Mouse (Mus musculus): ENCODE results near the gene Psme3. TPM values are rescaled to one million over a fixed set of nuclear protein-coding genes. Genes with fewer than 3 reads are reported as not detected.
"Not testable (repeated sequence)": the region's sequence is repeated elsewhere in the genome, so short reads cannot be mapped to it uniquely, and the experiment has no call there.

The Psme3 gene
- total RNA-seq, 1 experiment from 2014 or later = 74.7 TPM

DNA sequence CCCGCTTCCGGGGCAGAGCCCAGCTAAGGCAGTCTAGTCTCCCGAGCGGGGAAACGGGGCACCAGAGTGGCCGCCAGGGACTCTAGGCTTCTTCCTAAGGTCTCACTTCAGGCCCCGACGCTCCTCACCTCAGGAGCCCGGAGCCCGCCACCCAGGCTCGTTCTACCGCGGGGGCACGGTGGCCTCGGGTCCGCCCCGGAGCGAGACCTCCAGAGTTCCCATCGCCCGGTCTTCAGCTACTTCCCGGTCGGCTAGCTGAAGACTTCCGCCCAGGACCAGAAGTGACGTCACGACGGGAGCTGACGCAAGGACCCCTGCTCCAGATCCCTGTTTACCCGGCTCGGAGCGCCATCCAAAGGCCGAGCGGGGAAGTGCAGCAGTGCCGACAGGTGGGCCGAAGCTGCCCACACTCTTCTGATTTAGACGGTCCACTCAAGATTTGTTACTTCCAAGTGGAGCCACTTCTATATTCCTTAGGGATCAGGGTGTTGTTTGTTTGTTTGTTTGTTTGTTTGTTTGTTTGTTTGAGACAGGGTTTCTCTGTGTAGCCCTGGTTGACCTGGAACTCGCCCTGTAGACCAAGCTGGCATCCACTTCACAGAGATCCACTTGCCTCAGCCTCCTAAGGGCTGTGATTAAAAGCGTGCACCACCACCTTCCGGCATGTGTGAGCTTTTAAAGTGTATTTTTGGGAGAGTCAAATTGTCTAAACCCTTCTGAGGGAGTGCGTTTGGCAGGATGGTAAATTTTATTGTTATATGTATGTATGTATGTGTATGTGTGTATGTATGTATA lies 13.8 kb upstream of the Psme3 start, which contains the start of gene Becn1:
TSS of gene Becn1 (minus strand) at position 283 of the 795 bp plus-strand sequence.
- peak; percentile 98 for ATAC-seq (replicated peaks; ENCODE audit: insufficient number of reproducible peaks, low FRiP score, low TSS enrichment, poor library complexity, severe bottlenecking)

DNA sequence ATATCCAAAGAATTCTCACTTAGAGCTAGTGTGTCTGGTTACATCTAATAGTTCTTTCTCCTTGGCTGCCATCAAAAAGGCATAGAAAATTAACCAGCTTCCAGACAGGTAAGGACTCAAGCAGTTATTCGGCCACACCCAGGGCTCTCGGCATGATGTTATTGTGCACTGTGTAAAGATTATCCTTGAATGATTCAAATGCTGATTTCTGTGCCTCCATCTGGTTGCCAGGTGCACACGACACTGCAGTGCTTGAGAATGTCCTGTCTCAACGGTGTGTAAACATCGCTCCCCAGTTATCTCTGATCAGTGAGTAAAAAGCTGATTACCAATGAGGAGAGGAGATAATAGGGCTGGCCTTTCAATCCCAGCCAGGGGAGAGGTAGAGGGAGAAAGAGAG lies 8.3 kb upstream of the Psme3 start:
- ATAC-seq (replicated peaks; ENCODE audit: insufficient number of reproducible peaks, low FRiP score, low TSS enrichment, poor library complexity, severe bottlenecking) = no peak

DNA sequence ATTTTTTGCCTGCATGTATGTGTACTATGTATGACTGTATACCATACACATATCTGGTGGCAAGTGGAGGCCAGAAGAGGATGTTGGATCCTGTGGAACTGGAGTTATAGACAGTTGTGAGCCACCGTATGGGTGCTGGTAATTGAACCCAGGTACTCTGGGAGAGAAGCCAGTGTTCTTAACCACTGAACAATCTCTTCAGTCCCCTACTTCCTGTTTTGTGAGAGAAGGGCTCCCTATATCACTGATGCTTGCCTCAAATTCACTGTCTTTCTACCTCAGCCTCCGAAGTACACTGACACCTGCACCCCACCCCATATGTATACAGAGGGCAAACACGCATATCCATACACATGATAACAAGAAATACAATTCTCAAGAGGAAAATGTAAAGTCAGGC lies 4.9 kb upstream of the Psme3 start:
- no peak for ATAC-seq (replicated peaks; ENCODE audit: insufficient number of reproducible peaks, low FRiP score, low TSS enrichment, poor library complexity, severe bottlenecking)

DNA sequence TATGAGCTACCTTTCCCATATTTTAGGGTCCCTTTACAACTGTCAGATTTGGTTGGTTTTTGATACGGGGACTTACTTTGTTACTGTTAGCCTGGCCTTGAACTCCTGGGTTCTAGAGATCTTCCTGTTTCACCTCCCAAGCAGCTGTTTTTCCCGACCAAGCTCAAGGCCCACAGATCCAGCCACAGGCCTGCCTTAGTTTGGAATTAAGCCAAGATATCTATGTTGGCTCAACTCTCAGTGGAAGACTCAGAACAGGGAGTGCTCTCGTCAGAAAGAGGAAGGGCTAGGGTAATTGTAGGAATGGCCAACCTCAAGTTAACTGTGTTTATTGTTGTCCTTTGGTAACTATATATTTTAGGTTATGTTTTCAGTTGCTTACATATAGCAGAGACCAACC lies 3.9 kb upstream of the Psme3 start:
- ATAC-seq (replicated peaks; ENCODE audit: insufficient number of reproducible peaks, low FRiP score, low TSS enrichment, poor library complexity, severe bottlenecking) = no peak

DNA sequence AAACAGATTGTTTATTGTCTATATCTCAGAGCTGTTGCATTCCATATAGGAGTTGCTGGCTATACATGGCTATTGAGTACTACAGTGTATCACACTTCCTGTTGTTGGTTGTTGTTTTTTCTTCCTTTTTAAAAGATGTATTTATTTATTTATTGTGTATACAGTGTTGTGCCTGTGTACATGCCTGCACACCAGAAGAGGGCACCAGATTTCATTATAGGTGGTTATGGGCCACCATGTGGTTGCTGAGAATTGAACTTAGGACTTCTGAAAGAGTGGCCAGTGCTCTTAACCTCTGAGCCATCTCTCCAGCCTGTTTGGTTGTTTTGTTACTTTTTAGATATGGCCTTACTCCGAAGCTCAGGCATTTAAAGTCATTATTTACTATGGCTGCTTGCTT lies 1.4 kb upstream of the Psme3 start:
- ATAC-seq (replicated peaks; ENCODE audit: insufficient number of reproducible peaks, low FRiP score, low TSS enrichment, poor library complexity, severe bottlenecking) = no peak

DNA sequence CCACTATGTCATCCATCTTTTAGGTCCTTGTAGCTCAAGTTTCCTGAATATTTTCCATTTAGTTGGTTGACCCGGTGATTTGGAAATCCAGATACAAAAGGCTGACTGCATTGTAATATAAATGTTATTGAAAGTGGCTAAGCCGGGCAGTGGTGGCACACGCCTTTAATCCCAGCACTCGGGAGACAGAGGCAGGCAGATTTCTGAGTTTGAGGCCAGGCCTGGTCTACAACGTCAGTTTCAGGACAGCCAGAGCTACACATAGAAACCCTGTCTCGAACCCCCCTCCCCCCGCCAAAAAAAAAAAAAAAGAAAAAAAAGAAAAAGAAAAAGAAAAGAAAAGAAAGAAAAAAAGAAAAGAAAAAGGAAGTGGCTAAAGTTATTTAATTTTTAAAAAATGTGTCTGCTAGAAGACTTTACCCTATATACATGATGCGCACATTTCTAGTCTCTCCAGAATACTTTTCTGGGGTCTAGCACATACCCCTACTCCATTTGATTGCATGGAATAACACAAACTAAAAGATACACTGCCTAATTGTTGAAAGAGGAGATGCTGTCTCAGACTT lies 847 bp upstream of the Psme3 start:
- no peak for ATAC-seq (replicated peaks; ENCODE audit: insufficient number of reproducible peaks, low FRiP score, low TSS enrichment, poor library complexity, severe bottlenecking)

DNA sequence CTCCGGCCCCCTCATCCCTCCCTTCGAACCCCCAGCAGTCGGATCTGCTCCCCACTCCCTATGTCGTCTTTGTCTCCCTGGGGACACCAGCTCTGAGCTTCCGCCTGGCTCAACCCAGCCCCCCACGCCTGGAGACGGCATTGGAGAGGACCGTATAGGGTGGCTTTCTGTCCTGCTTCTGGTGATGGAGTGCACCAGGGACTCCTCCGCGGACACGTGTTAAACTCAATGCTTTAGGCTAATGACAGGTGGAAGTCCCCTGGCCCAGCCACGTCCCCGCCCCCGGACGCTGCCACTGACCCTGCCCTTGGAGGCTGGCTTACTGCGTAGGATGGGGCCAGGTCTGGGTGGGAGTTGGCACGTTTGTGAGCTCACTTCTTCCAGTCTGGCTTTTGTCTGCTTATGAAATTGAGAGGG lies 496 bp downstream of the Psme3 start:
- peak; percentile 12; the same call in 1 of the 2 replicates for ATAC-seq (replicated peaks; ENCODE audit: insufficient number of reproducible peaks, low FRiP score, low TSS enrichment, poor library complexity, severe bottlenecking)

DNA sequence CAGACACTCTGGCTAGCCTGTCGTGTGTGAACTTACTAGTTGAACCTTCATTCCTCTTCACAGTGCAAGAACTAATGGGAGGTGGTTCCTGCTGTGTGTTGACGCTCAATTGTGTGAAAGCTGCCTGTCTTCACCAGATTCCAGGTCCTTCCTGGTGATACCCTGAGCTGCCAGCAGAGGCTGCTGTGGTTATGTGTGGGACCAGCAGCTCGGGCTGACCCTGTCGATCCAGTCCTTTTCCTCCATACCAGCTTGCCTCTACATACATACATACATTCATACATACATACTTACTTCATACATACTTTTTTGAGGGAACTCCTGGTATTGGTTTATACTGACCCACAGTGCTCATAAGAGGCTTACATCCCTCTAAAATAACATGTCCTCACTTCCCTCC lies 7.6 kb downstream of the Psme3 start:
- no peak for ATAC-seq (replicated peaks; ENCODE audit: insufficient number of reproducible peaks, low FRiP score, low TSS enrichment, poor library complexity, severe bottlenecking)

DNA sequence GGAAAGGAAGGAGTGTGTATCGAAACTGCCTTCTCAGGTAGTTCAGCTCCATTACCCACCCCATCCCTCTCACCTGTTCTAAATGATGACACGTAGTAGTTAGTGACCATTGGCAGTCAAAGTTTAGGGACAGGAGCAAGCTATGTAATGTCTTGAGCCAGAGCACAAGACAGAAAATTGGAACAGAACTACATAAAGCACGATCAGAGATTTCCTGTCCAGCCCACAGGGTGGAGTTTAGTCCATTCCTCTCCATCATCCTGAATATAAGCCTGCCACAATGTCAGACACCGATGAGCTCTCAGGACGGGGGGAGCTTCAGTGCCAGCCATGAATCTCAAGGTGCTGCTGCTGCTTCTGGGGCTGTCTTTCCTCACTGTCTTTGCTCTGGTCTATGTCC lies 8.8 kb downstream of the Psme3 start, which contains the start of gene Aoc2:
TSS of gene Aoc2 (plus strand) at position 301 of the 400 bp plus-strand sequence.
- no peak for ATAC-seq (replicated peaks; ENCODE audit: insufficient number of reproducible peaks, low FRiP score, low TSS enrichment, poor library complexity, severe bottlenecking)

DNA sequence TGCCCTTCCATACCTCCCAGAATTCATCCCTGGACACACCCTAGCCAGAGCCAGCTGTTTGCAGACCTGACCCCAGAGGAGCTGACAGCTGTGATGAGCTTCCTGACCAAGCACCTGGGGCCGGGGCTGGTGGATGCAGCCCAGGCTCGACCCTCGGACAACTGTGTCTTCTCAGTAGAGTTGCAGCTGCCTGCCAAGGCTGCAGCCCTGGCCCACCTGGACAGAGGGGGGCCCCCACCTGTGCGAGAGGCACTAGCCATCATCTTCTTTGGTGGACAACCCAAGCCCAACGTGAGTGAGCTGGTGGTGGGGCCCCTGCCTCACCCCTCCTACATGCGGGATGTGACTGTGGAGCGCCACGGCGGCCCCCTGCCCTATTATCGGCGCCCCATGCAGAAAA lies 9.2 kb downstream of the Psme3 start:
- ATAC-seq (replicated peaks; ENCODE audit: insufficient number of reproducible peaks, low FRiP score, low TSS enrichment, poor library complexity, severe bottlenecking) = not testable (repeated sequence)

DNA sequence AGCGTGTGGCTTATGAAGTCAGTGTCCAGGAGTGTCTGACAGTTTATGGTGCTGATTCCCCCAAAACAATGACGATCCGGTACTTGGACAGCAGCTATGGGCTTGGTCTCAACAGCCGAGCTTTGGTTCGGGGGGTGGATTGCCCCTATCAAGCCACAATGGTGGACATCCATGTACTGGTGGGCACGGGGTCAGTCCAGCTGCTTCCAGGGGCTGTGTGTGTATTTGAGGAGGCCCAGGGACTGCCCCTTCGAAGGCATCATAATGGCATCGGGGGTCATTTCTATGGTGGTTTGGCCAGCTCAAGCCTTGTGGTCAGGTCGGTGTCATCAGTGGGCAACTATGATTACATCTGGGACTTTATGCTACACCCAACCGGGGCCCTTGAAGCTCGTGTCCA lies 10.1 kb downstream of the Psme3 start:
- no peak for ATAC-seq (replicated peaks; ENCODE audit: insufficient number of reproducible peaks, low FRiP score, low TSS enrichment, poor library complexity, severe bottlenecking)

DNA sequence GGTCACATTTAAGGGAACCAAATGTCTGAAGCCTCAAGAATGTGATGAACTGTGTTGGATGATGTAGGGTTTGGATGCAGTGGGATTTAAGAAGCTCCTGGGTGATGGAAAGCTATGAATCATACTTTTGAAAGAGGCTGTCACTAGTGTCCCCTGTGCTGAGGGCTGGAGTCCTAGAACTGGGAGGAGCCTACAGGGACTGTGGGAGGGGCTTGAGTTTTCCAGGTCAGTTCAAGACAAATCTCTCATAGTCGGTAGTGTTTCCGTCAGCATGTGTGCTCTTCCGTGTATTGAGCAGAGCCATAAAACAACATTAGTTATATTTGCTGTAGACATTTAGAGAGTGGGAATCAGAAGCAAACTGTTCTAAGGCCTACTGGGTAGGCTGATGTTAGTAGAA lies 11.3 kb downstream of the Psme3 start:
- ATAC-seq (replicated peaks; ENCODE audit: insufficient number of reproducible peaks, low FRiP score, low TSS enrichment, poor library complexity, severe bottlenecking) = no peak

DNA sequence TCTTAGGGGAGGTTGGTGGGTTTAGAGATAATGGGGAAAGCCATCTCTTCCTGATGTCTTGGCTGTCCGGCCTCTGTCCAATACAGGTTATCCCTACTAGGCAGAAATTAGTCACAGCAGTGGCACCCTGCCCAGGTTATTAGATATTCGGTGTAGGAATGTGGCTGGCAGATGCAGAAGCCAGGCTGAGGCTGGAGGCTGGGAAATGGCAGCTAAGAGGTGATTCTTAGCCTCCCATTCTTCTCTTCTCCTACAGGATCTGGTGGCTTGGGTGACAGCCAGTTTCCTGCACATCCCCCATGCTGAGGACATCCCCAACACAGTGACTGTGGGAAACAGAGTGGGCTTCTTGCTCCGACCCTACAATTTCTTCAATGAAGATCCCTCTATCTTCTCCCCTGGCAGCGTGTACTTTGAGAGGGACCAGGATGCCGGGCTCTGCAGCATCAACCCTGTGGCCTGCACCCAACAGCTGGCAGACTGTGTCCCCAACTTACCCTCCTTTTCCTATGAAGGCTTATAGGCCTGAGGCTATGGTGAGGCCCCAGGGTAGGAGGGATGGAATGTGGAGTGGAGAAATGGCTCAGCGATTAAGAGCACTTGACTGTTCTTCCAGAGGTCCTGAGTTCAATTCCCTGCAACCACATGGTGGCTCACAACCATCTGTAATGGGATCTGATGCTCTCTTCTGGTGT lies 13.1 kb downstream of the Psme3 start:
- no peak for ATAC-seq (replicated peaks; ENCODE audit: insufficient number of reproducible peaks, low FRiP score, low TSS enrichment, poor library complexity, severe bottlenecking)

DNA sequence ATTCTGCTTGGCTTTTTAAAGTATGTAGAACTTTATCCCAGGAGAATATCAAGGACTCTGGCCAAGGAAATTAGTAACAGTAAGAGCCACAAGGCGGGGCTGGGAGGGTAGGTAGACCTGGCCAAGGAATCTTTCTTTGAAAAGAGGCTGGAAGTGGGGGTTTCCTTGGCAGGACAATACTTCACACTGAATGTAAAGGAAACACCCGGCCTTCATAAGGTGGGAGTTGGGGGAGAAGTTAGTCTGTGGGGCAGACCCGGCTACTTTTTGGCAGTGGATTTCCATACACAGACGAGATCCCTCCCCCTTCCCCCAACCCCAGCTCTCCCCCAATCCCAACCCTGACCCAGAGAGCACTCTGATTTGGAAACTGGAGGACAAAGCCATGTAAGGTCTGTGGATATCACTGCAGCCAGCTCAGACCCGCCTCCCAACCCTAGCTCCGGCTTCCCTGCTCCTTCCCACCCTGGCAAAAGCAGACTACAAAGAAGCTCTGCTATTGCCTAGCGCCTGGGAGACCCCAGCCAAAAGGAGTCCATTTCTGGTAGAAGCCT lies 14.4 kb downstream of the Psme3 start, which contains the start of gene Aoc3:
TSS of gene Aoc3 (plus strand) at position 235 of the 554 bp plus-strand sequence.
- ATAC-seq (replicated peaks; ENCODE audit: insufficient number of reproducible peaks, low FRiP score, low TSS enrichment, poor library complexity, severe bottlenecking) = no peak

DNA sequence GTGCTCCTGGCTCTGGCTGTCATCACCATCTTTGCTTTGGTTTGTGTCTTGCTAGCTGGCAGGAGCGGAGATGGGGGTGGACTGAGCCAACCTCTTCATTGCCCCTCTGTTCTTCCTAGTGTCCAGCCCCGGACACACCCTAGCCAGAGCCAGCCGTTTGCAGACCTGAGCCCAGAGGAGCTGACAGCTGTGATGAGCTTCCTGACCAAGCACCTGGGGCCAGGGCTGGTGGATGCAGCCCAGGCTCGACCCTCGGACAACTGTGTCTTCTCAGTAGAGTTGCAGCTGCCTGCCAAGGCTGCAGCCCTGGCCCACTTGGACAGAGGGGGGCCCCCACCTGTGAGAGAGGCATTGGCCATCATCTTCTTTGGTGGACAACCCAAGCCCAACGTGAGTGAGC lies 14.9 kb downstream of the Psme3 start:
- not testable (repeated sequence) for ATAC-seq (replicated peaks; ENCODE audit: insufficient number of reproducible peaks, low FRiP score, low TSS enrichment, poor library complexity, severe bottlenecking)

DNA sequence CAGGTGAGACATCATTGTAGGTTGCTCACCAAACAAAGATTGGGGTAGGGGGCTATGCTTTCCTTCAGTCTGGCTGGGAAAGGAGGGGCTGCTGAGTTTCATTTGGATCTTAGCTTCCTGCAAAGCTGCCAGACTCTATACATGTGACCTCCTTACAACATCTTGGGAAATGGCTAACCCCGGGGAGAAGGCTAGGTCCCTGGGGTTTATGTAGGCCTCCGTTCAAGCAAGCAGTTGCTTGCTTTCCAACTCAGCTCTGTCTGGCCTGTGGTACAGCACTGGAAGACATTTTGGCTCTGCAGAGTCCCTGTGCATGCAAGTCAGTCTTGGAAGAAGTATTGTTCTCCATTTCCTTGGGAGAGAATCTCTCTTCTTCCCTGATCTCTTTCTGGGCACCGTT lies 16.5 kb downstream of the Psme3 start:
- ATAC-seq (replicated peaks; ENCODE audit: insufficient number of reproducible peaks, low FRiP score, low TSS enrichment, poor library complexity, severe bottlenecking) = no peak

DNA sequence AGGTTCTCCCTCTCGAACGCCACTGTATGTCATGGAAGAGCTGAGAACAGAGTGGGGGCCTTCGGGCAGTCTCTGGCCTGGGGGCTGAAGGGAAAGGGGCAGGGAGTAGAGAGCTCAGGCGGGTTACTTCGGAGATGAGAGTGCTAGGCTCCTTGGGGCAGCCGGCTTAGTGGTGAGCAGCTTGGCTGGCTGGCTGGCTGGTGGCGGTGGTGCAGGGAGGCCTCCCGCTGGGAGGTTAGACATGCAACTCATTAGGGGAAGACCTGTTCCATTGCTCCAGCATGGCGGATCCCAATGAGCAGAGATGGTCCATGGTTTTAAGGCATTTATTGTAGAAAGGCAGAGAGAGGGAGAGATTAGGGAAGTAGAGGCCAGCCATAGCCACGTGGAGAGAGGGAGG lies 18.0 kb downstream of the Psme3 start:
- ATAC-seq (replicated peaks; ENCODE audit: insufficient number of reproducible peaks, low FRiP score, low TSS enrichment, poor library complexity, severe bottlenecking) = no peak

DNA sequence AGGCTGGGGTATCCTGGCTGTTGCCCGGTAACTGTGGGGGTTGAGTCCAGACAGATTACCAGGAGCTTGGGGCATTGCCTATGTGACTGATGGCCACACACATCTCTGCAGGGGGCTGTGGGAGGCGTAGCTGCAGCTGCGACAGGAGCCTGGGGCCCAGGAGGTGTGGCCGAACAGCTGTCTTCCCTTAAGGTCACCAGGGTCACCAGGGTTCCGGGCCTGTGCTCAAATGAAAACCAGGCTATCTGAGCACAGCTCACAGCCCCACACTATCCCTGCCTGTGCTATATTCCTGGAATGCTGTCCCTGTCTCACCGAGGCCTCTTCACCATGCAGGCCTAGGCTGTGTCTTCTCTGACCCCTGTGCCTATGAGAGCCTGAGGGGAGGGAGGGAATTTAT lies 18.5 kb downstream of the Psme3 start:
- no peak for ATAC-seq (replicated peaks; ENCODE audit: insufficient number of reproducible peaks, low FRiP score, low TSS enrichment, poor library complexity, severe bottlenecking)

DNA sequence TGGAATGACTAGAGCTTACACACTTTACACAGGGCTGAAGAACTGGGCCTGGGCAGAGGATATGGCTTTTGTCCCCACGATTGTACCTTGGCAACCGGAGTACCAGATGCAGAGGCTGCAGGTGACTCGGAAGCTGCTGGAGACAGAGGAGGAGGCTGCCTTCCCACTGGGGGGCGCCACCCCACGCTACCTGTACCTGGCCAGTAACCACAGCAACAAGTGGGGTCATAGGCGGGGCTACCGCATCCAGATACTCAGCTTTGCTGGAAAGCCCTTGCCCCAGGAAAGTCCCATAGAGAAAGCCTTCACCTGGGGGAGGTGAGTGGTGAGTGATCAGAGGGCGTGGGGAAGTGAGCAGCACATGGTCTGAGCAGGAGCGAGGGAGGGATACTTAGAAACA lies 19.7 kb downstream of the Psme3 start:
- ATAC-seq (replicated peaks; ENCODE audit: insufficient number of reproducible peaks, low FRiP score, low TSS enrichment, poor library complexity, severe bottlenecking) = no peak
